Mouse (Mus musculus) adrenal gland, adult 10 weeks (tissue): ENCODE measurements around the gene Gm6268. TPM values are rescaled to one million over a fixed set of nuclear protein-coding genes. Genes with fewer than 3 reads are reported as not detected.

Experiments
- polyA plus RNA-seq: library from polyadenylated mRNA; stranded (reverse); fragments of 350-450 nt; fragmentation: Illumina TruSeq; extraction: RNeasy Lipid Tissue Mini Kit (QIAGEN cat#74804); gene quantifications from one replicate; pipeline ENCODE4 v1.2.3, GENCODE M21; 2014; ENCODE audit warnings: low read depth, low replicate concordance

Gene Gm6268
- not detected for polyA plus RNA-seq

DNA sequence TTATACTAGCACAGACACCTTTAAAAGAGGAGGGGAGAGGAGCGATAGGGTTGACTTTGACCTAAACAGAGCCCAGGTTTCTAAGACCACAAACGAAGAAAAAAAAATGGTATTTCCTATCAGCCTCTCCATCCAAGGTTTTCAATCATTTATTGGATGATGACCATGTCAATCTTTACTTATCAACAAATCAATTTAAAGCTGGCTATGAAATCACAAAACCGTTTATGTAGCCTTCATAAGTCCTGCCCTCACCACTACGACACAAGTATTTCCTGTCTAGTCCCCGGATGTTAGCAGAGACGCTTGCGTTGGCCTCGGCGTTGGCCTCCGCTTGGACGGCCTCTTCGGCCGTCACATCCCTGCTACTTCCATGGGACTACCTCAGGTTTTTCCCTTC lies at the start of gene Gm6268:
Gene Gm6268 (plus strand): TSS at position 301 of the 400 bp plus-strand sequence.

Other genes with a start within 250 kb of the Gm6268 start
- 4.3 TPM for gene Zcchc12, start 205.4 kb upstream of the Gm6268 start, polyA plus RNA-seq
- gene Lonrf3, start 72.9 kb upstream of the Gm6268 start, polyA plus RNA-seq = 6.9 TPM
- 0.52 TPM for gene Gm14569, start 90.5 kb downstream of the Gm6268 start, polyA plus RNA-seq
- 2,371 TPM for gene Pgrmc1, start 196.9 kb downstream of the Gm6268 start, polyA plus RNA-seq
- 33.6 TPM for gene Akap17b, start 244.1 kb downstream of the Gm6268 start, polyA plus RNA-seq